Mouse (Mus musculus): ENCODE results near the gene Btbd9. TPM values are rescaled to one million over a fixed set of nuclear protein-coding genes. Genes with fewer than 3 reads are reported as not detected.
"Not testable (repeated sequence)": the region's sequence is repeated elsewhere in the genome, so short reads cannot be mapped to it uniquely, and the experiment has no call there.

Gene Btbd9
- total RNA-seq, 2 experiments from 2014 or later = 35.6 to 45.4 TPM

DNA sequence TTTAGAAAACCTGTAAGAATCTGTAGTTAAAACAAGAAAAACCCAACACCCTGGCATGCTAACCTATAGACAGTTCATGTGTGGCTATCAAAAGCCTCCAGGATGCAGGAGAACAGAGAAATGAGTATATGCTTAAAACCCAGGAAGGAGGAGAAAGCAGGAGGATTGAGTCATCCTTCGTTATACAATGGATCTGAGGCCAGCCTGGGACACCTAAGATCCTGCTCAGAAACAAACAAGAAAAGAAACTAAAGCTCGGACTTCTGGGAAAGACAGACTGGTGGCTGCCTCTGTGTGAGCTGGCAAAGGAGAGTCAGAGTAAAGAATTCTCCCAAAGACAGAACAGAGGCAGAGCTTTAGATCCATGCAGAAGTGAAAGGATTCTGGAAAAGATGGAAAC, 17.7 kb downstream of the Btbd9 start:
- no peak for DNase-seq

DNA sequence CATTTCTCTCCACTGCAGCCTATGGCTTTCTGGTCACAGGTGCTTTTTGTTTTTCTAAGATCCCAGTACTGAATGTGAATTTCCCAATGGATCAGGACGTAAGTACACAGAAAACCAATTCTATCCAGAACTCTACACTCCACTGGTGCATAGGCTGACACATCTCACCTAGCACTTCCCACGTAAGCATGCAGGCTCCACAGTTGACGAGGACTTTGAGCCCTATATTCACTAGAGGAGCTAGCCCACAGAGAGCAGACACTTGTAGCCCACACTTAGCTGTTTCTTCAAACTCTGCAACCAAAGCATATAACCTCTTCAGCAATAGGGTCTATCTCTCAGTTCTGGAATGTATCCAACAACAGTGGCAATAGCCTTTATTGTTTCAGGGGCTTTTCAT, 19.8 kb downstream of the Btbd9 start:
- DNase-seq = no peak

DNA sequence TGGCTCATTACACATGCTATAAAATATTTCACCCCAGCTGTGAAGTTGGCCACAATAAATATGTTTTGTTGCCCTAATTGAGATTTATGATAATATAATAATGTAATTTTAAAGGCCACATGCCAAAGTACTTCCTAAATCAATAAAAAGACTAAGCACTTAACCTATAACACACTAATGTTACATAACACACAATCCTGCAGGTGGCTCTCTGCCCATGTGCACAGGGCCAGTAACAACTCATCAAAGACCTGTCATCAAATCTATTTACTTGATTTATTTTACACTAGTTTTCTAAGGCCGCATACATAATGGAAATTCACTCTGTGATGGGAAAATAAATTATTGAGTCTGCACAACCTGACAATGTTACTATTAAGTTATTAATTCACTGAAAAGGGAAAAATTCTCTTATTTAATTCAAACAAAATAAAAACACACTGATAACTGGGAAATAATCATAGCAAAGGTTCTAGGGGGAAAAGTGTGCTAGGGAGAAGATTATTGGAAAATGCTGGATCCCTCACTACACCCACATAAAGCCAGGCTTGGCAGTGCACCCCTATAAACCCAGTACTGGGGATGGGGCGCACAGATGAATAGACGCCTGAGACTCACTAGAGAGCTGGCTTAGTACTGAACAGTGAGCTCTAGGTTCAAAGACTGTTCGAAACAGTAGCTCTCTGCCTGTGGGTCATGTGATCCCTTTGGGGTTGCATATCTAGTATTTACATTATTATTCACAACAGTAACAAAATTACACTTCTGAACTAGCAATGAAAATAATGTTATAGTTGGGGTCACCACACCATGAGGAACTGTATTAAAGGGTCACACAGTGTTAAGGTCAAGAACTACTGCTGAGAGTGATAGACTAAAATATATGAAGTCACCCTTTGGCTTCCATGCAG, 23.0 kb downstream of the Btbd9 start:
- no peak for DNase-seq

DNA sequence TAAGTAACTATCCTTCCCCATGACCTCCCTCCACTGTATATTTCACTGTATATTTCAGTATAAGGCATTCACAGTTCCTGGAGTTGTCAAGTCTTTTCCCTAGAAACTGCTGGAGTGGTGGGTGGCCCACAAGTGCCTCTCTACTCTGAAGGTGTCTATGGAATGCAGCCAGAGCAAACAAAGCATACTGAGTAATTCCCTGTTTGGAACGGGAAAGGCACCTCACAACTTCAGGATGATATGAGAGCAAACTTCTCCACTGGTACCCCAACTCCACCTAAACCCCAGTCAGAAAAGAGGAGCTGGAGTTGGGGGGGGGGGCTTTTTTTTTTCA, 25.5 kb downstream of the Btbd9 start:
- DNase-seq = no peak

DNA sequence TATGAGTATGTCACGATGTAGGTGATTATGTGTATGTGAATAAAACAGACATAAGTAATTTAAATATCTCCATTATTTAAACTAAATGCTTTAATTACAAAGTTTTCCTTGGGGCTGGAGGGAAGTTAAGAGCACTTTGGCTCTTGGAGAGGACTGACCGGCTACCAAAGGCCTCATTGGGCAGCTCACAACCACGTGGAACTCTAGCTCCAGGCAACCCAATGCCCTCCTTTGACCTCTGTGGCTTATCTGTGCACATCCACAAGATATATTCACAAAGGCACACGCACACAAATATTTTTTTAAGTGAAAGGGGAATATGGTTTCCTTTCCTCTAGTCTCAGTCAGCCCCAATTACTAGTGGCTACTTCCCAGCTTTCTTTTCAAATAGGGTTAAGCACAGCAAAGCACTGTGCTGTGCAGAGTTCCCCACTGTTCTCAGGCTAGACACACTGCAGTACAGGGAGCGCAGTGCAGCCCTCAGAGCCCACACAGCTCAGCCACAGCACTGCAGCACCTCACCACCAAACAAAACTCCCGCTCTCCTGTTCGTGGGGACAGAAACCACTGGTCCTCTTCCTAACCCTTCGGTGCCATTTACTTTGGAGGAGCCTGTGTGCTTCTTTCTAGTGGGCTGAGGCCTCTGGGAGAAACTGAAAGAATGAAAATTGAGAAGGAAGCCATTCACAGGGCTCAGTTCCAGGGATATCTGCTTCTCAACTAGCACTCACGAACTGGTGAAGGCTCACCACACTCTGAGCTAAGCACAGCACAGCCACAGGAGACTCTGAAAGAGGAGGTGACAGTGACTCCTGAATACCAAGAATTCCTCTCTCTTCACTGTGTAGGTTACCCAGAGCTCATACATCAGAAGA, 26.2 kb downstream of the Btbd9 start:
- no peak for DNase-seq

DNA sequence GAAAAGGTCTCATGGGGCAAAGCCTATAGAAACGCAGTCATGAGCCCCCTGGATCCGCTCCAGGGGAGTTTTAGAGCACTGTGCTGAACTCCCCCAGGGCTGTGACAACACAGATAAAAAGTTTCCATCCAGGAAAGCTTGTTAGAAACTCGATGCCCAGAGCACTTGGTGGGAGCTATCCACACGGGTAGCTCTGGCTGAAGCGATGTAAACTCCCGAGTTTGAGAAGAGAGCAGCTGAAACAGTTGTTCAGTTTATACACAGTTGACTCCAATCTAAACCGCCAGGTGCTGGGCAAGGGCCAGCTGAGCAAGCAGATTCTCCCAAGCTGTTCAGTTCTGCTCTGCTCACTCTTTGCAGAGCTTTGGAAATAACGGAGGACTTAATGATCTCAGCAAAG, 37.2 kb downstream of the Btbd9 start:
- DNase-seq = peak in 1 of 2 experiments; percentile 25

DNA sequence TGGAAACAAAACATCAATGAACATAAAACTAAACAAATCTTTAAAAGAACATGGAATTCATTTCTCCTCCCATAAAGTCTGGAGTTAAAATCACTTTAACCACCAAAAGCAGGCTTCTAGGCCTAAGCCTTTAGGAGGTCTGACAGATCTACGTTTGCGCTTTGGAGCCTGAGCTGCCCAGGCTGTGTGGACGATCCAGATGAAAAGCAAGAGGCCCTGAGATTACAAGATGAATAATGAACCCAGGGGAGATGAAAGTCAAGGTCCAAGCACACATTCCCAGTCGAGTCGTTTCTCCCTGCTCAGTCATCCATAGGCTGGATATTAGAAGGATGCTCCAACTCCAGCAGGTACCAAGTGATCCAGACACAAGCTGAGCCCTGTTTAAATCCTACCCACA, 39.6 kb downstream of the Btbd9 start:
- peak; percentile 28 to 39 for DNase-seq

DNA sequence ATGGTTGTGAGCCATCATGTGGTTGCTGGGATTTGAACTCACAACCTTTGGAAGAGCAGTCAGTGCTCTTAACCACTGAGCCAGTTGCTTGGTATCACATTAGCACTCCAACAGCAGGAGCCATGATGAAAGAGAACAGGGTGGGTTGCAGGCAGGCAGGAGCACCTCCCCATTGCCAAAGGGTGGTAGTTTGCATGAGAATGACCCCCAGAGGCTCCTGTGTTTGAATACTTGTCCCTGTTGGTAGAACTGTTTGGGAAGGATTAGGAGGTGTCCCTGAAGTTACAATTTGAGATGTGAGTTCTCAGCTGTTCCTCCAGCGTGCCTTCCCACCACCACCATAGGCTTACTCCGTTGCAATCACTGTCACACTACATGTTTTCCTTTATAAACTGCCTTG, 43.2 kb downstream of the Btbd9 start:
- DNase-seq = no peak

DNA sequence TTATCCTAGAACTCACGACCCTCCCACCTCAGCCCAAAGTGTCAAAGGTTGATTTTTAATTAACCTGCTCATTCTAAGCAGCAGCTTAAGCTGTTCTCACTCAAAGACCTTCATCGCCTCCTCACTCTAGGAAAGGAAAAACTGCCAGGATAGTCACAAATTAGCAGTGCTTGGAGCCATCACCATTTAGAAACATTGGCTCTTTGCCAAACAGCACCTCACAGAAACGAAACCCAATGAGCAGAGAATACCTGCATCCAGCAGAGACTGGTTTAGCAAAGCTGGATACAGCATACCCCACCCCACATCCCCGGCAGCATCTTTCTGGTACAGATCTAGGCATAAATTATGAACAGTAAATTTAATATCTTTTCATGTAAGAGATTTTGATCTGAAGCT, 45.7 kb downstream of the Btbd9 start:
- DNase-seq = no peak

DNA sequence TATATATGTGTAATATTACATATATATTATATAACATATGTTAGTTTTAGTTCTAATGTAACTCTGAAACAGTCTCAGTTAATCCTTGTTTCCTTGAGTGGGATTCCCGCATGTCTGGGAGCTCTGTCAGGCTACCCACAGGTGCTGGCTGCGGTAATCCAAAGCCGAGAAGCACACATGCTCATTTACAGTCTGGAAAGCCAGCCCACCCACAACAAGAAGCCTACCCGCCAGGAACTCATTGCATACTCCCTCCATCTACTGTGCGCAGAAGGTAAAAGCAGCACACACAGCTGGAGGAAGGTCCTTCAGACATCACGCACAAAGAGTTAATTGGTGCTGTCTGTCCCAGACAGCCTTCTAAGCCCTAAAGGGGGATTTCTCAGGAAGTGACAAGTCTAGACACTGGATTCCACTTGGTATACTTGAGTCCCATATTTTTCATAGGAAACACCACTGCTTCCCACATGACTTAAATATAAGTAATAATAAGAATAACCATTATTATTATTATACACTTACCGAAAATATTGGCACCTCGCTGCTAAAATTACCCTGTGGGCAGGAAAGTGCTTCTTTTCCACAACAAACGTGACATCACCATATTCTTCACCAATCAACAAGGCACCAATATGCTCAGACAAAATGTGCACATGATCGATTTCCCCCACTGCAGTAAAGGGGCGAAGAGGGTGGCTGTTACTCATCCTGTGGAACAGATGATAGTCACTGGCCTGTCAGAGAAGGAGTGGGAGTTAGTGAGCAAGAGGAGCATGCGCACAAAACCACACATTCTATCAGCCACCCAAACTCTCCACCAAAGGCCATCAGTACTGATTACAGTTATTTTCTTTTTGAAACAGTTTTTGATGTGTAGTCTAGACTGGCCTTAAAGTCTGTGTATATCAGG, 46.4 kb downstream of the Btbd9 start:
- DNase-seq = no peak

DNA sequence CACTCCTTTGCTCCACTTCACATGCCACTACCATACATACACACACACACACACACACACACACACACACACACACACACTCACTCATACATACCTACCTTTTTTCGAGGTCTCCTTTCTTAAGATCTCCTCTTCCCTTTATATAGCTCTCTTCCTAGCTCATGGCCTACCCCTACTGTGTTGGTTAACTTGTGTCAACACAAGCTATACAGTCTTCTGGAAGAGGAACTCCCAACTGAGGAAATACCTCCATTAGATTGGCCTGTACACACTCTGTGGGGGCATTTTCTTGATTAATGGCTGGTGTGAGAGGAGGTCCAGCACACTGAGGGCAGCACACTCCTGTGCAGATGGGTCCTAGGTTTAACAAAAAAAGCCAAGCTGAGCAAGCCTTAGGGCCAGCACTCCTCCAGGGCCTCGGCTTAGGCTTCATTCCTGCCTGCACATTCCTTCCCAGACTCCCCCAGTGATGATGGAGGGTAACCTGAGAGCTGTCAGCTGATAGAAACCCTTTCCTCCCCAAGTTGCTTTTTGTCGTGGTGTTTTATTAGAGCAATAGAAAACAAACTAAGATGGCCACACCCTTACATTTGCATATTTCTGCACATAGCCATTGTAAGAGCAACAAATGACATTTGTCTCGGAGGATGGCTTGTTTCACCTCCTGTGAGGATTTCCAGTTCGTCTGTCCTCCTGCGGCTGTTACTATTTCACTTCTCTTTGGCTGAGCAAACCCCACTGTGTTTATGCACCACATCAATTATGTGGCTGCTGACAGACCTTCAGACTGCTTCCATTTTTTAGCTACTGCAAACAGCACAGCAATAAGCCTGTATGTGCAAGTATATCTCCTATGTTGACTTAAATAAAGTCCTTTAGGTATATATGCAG, 50.6 kb downstream of the Btbd9 start:
- no peak for DNase-seq

DNA sequence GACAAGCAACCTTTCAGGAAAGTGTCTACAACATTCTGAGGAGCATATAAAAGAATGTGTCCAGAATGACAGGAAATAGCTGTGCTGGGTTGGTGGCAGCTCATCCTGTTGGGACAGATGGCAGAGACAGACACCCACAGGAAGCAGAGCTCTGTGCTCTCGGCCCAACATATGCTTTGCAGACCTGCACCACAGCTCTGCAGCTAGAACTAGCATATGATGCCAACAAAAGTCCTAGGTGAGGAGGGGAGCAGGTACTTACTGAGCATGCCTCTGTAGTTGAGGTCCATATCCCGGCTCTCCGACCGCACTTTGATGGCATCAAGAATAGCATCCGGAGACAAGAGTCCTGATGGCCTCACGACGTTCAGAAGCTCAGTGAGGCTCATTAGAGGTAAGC, 51.8 kb downstream of the Btbd9 start:
- no peak for DNase-seq

DNA sequence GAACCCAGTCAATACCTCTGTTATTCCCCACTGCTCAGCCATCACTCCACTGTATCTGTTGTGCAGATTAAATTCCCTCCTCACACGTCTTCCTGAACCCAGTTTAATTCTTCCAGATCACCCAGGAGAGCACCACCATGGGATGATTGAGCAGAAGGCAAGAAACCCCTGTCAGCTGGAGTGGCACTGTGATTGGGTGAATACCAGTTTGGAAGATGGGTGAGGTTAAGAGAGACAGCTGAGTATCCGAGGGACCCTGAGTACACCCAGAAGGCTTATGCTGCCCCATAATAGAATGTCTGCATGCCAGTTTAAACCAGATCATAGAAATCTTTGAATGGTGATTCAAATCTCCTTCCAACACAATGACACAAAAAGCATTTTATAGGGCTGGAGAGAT, 52.5 kb downstream of the Btbd9 start:
- no peak for DNase-seq

DNA sequence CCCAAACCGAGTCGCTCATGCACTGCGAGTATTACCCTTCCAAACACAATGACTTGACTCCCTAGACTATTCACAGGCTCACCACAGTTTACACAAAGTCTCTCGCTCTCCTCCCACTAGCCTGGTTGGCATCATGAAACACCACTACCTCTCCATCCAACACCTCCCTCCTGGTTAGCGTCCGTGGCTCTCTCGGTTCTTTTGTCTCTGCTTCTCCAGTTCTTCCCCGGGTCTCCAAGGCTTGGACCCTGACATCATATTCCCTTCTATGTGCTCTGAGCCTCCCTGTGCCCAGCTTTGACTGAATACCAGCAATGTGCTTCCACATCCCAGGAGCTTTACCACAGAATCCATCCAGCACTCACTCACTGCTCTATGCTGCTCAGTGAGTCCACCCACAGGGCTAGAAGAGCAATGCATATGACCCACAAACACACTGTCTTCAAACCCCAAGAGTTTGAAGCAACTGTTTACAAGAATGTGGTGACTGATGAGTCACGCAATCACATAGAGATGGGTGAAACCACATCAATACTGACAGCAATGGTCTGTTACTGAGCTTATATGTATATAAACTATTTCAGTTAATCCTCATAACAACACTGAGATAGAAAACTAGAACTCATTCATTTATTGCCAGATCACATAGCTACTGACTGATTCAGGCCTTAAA, 53.7 kb downstream of the Btbd9 start:
- DNase-seq = no peak

DNA sequence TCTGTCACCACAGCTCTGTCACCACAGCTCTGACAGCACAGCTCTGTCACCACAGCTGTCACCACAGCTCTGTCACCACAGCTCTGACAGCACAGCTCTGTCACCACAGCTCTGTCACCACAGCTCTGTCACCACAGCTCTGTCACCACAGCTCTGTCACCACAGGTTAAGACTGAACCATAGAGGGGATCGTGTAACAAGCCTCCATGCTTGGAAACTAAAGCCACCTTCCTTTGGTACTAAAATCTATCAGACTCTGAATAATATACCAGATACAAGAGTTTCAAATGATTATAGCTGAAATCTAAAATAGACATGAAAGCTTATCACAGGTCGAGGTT, 57.1 kb downstream of the Btbd9 start:
- DNase-seq = not testable (repeated sequence)

DNA sequence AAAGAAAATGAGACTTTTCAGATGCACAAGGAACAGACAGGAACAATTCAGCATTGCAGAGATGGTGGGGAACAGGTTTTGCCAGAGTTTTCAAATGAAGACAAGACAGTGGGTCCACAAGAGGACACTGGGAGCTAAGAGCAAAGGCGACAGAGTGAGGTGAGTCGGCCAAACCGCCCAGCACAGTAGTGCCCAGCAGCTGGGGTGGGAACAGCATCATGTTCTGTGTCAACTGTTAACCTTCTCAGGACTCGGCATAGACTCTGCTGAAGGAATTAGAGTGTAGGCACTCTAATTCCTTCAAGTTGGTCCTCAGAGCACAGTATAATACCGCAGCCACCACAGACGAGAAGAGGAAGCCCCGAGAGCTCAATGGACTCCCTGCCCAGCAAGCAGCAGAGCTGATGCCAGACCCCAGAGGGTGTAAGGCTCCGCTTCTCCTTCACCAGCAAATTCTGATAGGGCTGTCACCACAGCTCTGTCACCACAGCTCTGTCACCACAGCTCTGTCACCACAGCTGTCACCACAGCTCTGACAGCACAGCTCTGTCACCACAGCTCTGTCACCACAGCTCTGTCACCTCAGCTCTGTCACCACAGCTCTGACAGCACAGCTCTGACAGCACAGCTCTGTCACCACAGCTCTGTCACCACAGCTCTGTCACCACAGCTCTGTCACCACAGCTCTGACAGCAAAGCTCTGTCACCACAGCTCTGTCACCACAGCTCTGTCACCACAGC, 57.7 kb downstream of the Btbd9 start:
- no peak for DNase-seq

DNA sequence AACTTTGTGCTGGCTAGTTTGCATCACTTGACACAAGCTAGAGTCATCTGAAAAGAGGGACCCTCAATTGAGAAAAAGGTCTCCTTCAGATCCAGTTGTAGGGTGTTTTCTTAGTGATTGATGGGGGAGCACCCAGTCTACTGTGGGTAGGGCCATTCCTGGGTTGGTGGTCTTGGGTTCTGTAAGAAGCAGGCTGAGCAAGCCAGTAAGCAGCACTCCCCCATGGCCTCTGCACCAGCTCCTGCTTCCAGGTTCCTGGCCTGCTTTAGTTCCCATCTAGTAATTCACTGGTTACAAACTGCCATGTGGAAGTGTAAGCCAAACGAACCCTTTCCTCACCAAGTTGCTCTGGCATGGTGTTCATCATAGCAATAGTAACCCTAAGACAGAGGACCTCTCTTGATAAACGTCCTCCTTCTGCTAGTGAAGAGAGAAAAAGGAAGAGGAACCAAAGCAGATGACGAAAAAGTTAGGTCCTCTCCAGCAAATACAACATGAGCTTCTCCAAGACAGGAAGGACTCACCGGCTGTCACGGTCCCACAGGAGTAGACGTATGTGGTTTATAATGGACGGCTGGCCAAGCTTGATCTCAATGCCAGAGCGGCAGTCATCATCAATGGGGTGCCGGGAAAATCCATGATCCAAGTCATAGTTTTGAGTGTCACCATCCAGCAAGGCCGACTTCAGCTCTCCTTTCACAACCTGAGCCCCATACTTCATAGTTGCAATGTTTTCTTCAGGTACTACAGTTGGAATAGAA, 59.5 kb downstream of the Btbd9 start:
- DNase-seq = no peak

DNA sequence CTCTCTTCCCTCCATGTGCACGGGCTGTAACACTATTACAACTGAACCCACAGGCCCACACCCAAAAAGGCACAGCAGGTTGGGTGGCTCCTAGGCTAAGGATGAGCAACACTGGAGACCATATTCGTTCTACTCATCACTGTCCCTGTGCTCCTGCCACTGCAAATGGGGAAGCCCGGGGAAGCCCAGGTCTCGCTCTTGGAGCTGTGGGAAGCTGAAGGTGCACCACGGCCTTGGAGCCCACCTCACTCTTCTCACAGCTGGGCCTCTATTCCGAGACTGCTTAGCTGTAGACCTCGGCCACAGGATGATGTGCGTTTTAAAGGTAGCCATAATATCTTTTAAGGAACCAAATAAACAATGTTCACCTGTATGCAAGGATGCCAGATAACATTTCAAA, 60.9 kb downstream of the Btbd9 start:
- DNase-seq = no peak

DNA sequence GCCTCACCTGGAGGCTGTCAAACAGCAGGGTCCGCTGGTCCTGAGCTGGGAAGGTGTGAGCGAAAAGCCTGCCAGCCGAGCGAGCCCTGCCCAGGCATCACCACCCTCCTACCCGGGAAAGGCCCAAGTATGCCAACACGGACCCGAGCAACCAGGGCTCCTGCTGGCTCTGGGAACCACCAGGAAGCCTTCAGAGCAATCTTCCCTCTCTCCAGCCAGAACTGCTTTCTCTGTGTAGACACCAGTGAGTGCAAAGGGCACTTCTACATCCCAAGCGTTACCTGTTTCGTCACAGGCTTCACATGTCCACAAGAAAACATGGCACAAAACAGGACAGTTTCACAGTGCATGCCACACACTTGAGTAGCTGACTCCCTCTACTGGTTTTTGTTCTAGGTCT, 63.3 kb downstream of the Btbd9 start:
- DNase-seq = no peak
